Mouse (Mus musculus) liver, adult 2 months (tissue): Measurements from ENCODE around the gene Cipc.

Experiments used
- CTCF ChIP-seq: fragments of 200-500 bp; IDR thresholded peaks from 2 replicates; pipeline ENCODE4 v1.5.1; 2011; ENCODE audit warnings: low read depth, low read length, control low read depth
- POLR2A ChIP-seq: fragments of 200-500 bp; IDR thresholded peaks from 2 replicates; pipeline ENCODE4 v1.6.1; 2011; ENCODE audit warnings: low read length, control low read depth; ENCODE audit not compliant: insufficient read depth; ENCODE audit errors: extremely low read depth

DNA sequence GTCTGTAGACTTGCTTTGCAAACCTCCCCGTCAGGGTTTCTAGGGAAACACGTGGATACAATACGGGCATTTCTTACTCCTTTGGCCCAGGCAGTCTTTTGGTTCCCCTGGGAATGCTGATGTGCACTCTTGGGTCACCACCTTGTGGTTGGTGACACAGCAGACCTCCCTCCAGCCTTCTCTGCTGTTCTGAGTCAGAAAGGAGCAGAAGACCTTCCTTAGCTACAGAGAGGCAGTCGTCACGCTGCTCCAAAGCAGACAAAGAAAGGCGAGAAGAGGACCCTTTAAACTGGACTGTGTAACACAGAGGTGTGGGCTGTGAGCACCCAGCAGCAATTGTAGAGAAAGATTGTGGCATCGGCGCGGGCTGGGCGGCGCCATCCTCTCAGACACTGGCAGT, 5.7 kb upstream of the Cipc start:
- no peak for TF ChIP-seq CTCF
- TF ChIP-seq POLR2A: no peak
